46 mouse cellular contexts compared by ENCODE assay signal in genomic region chr5:89492560-89492959, GRCm38 (mm10). TPM values are rescaled to one million over a fixed set of nuclear protein-coding genes. Genes with fewer than 3 reads are reported as not detected.
"Had no signal": no experiment of that assay in that cellular context is flagged by ENCODE, and none has a peak within 500 bp of the region (broad histone marks: within the 10 kb centered on the region; RNA-seq: fewer than 3 reads in every experiment).

No protein-coding gene starts in this region.

- H3K36me3 ChIP-seq: limb, embryonic 10.5 days; limb, embryonic 12.5 days; limb, embryonic 13.5 days; limb, embryonic 15.5 days; liver, embryonic 13.5 days; liver, embryonic 15.5 days; lung, embryonic 15.5 days; midbrain, embryonic 10.5 days; midbrain, embryonic 12.5 days; midbrain, embryonic 13.5 days; midbrain, embryonic 15.5 days; neural tube, embryonic 12.5 days had no signal

- DNase-seq: left cerebral cortex, postnatal 4 days; liver; liver, embryonic 13.5 days; lung, adult 18-20 months; lung, adult 2 months; lung, embryonic 14.5 days; lung, postnatal 10 days; lung, postnatal 14 days; lung, postnatal 36 days; lung, postnatal 4 days; midbrain, embryonic 14.5 days had no signal

- H3K4me2 ChIP-seq: limb, embryonic 12.5 days; limb, embryonic 13.5 days; limb, embryonic 15.5 days; liver, embryonic 13.5 days; liver, embryonic 15.5 days; lung, embryonic 14.5 days; lung, embryonic 15.5 days; midbrain, embryonic 11.5 days; midbrain, embryonic 12.5 days; midbrain, embryonic 13.5 days; midbrain, embryonic 15.5 days; neural tube, embryonic 12.5 days had no signal

- H3K27me3 ChIP-seq: limb, embryonic 12.5 days; limb, embryonic 13.5 days; limb, embryonic 15.5 days; liver, embryonic 13.5 days; liver, embryonic 15.5 days; lung, embryonic 15.5 days; megakaryocyte, embryonic 14.5 days; midbrain, embryonic 12.5 days; midbrain, embryonic 13.5 days; midbrain, embryonic 15.5 days; neural tube, embryonic 12.5 days had no signal

- H3K4me3 ChIP-seq: left cerebral cortex, adult 2 months; limb, embryonic 10.5 days; limb, embryonic 12.5 days; limb, embryonic 13.5 days; limb, embryonic 15.5 days; liver, embryonic 13.5 days; liver, embryonic 15.5 days; lung, embryonic 15.5 days; megakaryocyte, embryonic 14.5 days; midbrain, embryonic 10.5 days; midbrain, embryonic 12.5 days; midbrain, embryonic 13.5 days; midbrain, embryonic 15.5 days; myocyte; neural tube, embryonic 12.5 days had no signal

- H3K9ac ChIP-seq: limb, embryonic 12.5 days; limb, embryonic 13.5 days; limb, embryonic 15.5 days; liver, embryonic 13.5 days; liver, embryonic 14.5 days; liver, embryonic 15.5 days; lung, embryonic 14.5 days; lung, embryonic 15.5 days; midbrain, embryonic 12.5 days; midbrain, embryonic 13.5 days; midbrain, embryonic 15.5 days; neural tube, embryonic 12.5 days had no signal

- H3K27ac ChIP-seq: left cerebral cortex, adult 2 months; limb, embryonic 10.5 days; limb, embryonic 12.5 days; limb, embryonic 13.5 days; limb, embryonic 15.5 days; liver, embryonic 13.5 days; liver, embryonic 14.5 days; liver, embryonic 15.5 days; lung, embryonic 15.5 days; macrophage; midbrain, embryonic 10.5 days; midbrain, embryonic 12.5 days; midbrain, embryonic 13.5 days; midbrain, embryonic 15.5 days; neural tube, embryonic 12.5 days had no signal

- ATAC-seq: lung, postnatal 0 days; midbrain, embryonic 13.5 days; midbrain, embryonic 15.5 days; midbrain, embryonic 16.5 days had no signal

- H3K4me1 ChIP-seq: limb, embryonic 10.5 days; limb, embryonic 12.5 days; limb, embryonic 13.5 days; limb, embryonic 15.5 days; liver, embryonic 13.5 days; liver, embryonic 15.5 days; lung, embryonic 15.5 days; megakaryocyte, embryonic 14.5 days; midbrain, embryonic 10.5 days; midbrain, embryonic 12.5 days; midbrain, embryonic 13.5 days; midbrain, embryonic 15.5 days; neural tube, embryonic 12.5 days had no signal

- H3K9me3 ChIP-seq: limb, embryonic 10.5 days; limb, embryonic 12.5 days; limb, embryonic 13.5 days; limb, embryonic 15.5 days; liver, embryonic 13.5 days; liver, embryonic 15.5 days; lung, embryonic 15.5 days; megakaryocyte, embryonic 14.5 days; midbrain, embryonic 10.5 days; midbrain, embryonic 12.5 days; midbrain, embryonic 13.5 days; midbrain, embryonic 15.5 days; neural tube, embryonic 12.5 days had no signal

RNA-seq across cellular contexts. Expression of gene Npffr2, which starts 34.7 kb away (rescaled TPM):
- total RNA-seq: megakaryocyte progenitor cell, adult 5-6 weeks; megakaryocyte, adult 5-6 weeks; megakaryocyte-erythroid progenitor cell, adult 5-6 weeks; monocyte, adult 5-6 weeks had no signal
- polyA plus RNA-seq: limb, embryonic 11.5 days; limb, embryonic 12.5 days; limb, embryonic 14.5 days; limb, embryonic 15.5 days; liver, embryonic 13.5 days; liver, embryonic 14.5 days; liver, embryonic 15.5 days; liver, embryonic 16.5 days; lung, embryonic 15.5 days; lung, embryonic 16.5 days; macrophage; midbrain, embryonic 10.5 days; midbrain, embryonic 11.5 days; midbrain, embryonic 16.5 days; myocyte; neural tube, embryonic 11.5 days; neural tube, embryonic 12.5 days had no signal

RNA-seq across cellular contexts. Expression of gene Gc, which starts 34.9 kb away (rescaled TPM):
- total RNA-seq: left cerebral cortex, adult 18-20 months; left cerebral cortex, adult 2 months; left cerebral cortex, adult 8-10 months; left cerebral cortex, postnatal 10 days; left cerebral cortex, postnatal 14 days; left cerebral cortex, postnatal 25 days; left cerebral cortex, postnatal 36 days; left cerebral cortex, postnatal 4 days; megakaryocyte progenitor cell, adult 5-6 weeks; megakaryocyte, adult 5-6 weeks; megakaryocyte-erythroid progenitor cell, adult 5-6 weeks; midbrain, postnatal 0 days; monocyte, adult 5-6 weeks had no signal
- polyA plus RNA-seq: limb, embryonic 10.5 days; limb, embryonic 11.5 days; limb, embryonic 12.5 days; limb, embryonic 13.5 days; lung, embryonic 14.5 days; macrophage; midbrain, embryonic 10.5 days; midbrain, embryonic 11.5 days; midbrain, embryonic 12.5 days; midbrain, embryonic 13.5 days; midbrain, embryonic 14.5 days; midbrain, embryonic 15.5 days; myocyte; neural tube, embryonic 11.5 days; neural tube, embryonic 12.5 days had no signal
